Mouse (Mus musculus) lung, adult 2 months (tissue): Measurements from ENCODE around the gene Gne.

Source experiments
- CTCF ChIP-seq: fragments of 200-500 bp; IDR thresholded peaks from 2 replicates; pipeline ENCODE4 v1.5.1; 2011; ENCODE audit warnings: mild to moderate bottlenecking, low read length, control low read depth; ENCODE audit not compliant: insufficient read depth
- POLR2A ChIP-seq: fragments of 200-500 bp; IDR thresholded peaks from 2 replicates; pipeline ENCODE4 v1.6.1; 2011; ENCODE audit warnings: low read depth, mild to moderate bottlenecking, control low read depth, low read length, borderline replicate concordance; ENCODE audit errors: extremely low read depth

DNA sequence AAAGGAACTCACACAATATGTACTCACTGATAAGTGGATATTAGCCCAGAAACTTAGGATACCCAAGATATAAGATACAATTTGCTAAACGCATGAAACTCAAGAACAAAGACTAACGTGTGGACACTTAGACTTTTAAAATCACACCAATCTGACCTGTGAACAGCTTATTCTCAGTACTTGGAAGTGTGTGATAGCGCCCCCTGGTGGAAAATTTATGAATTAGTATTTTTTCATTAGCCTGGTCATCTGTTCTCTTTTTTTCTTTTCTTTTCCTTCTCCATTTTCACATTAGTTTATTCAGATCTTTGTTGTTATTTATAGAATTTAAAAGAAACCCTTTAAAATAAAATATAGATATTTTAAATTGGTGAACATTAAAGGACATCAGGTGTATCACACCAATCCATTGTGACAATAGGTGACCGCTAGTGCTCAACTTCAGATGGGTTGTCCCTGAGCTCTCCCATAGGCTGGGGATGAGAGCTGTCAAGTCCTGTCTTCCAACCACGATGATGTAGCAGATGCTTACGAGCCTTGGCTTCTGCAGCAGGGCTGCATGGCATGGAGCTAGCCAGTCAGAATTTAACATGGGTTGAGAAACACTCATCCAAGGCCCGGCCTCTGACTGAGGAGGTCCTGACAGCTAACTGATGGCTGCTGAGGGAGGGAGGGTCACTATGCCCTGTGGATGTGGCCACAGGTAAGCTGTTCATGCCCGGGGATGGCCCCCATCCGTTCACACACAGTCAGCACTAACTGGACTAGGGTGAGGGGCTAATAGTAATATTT is 35.6 kb upstream of the Gne start:
- TF ChIP-seq POLR2A (no peak), CTCF (0 out of 2 replicates have a peak, but pooled peaks have one; percentile 15)
